Mouse (Mus musculus): ENCODE data around the gene Ahctf1. TPM values are rescaled to one million over a fixed set of nuclear protein-coding genes. Genes with fewer than 3 reads are reported as not detected.

Gene Ahctf1
- polyA plus RNA-seq, 1 experiment from 2014 or later: 30.8 TPM

Other genes starting within 250 kb of the Ahctf1 start
- gene Sccpdh, start 135.5 kb downstream of the Ahctf1 start, polyA plus RNA-seq (2016; fragmentation: Nextera tagmentation; extraction: Ambion mirVana): 68.4 and 78.8 TPM in 2 replicates
- gene Kif28, start 58.4 kb downstream of the Ahctf1 start, polyA plus RNA-seq (2016; fragmentation: Nextera tagmentation; extraction: Ambion mirVana): 0.06 TPM in 1 of 2 replicates, not detected in the other
- 0.14 and 0.17 TPM in 2 replicates for gene Gm10518, start 304 bp downstream of the Ahctf1 start, polyA plus RNA-seq (2016; fragmentation: Nextera tagmentation; extraction: Ambion mirVana)
- gene Cdc42bpa, start 156.8 kb upstream of the Ahctf1 start, polyA plus RNA-seq (2016; fragmentation: Nextera tagmentation; extraction: Ambion mirVana): 11.5 and 12.9 TPM in 2 replicates

Data from embryonic facial prominence, embryonic 10.5 days (tissue).